Comparison of ENCODE assay signal across 8 mouse cellular contexts in genomic region chr7:107594325-107594856, GRCm38 (mm10). TPM values are rescaled to one million over a fixed set of nuclear protein-coding genes. Genes with fewer than 3 reads are reported as not detected.
A peak's percentile ranks its signal among the peaks of the same experiment; 100 is the strongest.
DNase-seq lines count a peak whose midpoint lies in the region; ATAC-seq and TF ChIP-seq lines count a peak whose summit lies in the region.

No protein-coding gene starts in this region.

- peak overlapping the region; percentile 48 for H3K4me3 ChIP-seq in limb, embryonic 11.5 days (ENCODE audit: low read depth, low read length)
- H3K4me3 ChIP-seq in midbrain, embryonic 11.5 days (ENCODE audit: low read depth, low read length): peak overlapping the region; percentile 51
- peak overlapping the region; percentile 70 for H3K4me3 ChIP-seq in spleen, adult 2 months (ENCODE audit: extremely low read depth, insufficient read depth, insufficient read length)

- H3K27me3 ChIP-seq in limb, embryonic 11.5 days (ENCODE audit: control insufficient read depth, insufficient read depth, low read length): no peaks in the 10 kb centered on the region
- no peaks in the 10 kb centered on the region for H3K27me3 ChIP-seq in midbrain, embryonic 11.5 days (ENCODE audit: control insufficient read depth, insufficient read depth, low read length)
- no peaks in the 10 kb centered on the region for H3K27me3 ChIP-seq in spleen, adult 2 months (ENCODE audit: control insufficient read depth, insufficient read depth, low read length)

- H3K4me2 ChIP-seq in limb, embryonic 11.5 days (ENCODE audit: low read depth, severe bottlenecking): peak overlapping the region; percentile 84
- H3K4me2 ChIP-seq in midbrain, embryonic 11.5 days: peak overlapping the region; percentile 94

- no peak for TF ChIP-seq POLR2A in spleen, adult 2 months (IDR thresholded peaks at IDR 0.05; ENCODE audit: low read depth, low read length)

- H3K9me3 ChIP-seq in limb, embryonic 11.5 days (ENCODE audit: control insufficient read depth, low read length): no peaks in the 10 kb centered on the region
- H3K9me3 ChIP-seq in midbrain, embryonic 11.5 days (ENCODE audit: control insufficient read depth, low read length): no peaks in the 10 kb centered on the region

- TF ChIP-seq CTCF in spleen, adult 2 months (IDR thresholded peaks at IDR 0.05; ENCODE audit: extremely low read depth, insufficient read depth, insufficient read length, insufficient replicate concordance): peak; percentile 27; the same call in 1 of the 2 replicates

- H3K4me1 ChIP-seq in limb, embryonic 11.5 days (ENCODE audit: control insufficient read depth, insufficient read depth, low read length): peaks cover 9% of the 10 kb centered on the region
- H3K4me1 ChIP-seq in midbrain, embryonic 11.5 days (ENCODE audit: control insufficient read depth, insufficient read depth, low read length): peaks cover 3% of the 10 kb centered on the region; the same call in 1 of the 2 replicates
- peaks cover 10% of the 10 kb centered on the region; the same call in 1 of the 2 replicates for H3K4me1 ChIP-seq in spleen, adult 2 months (ENCODE audit: control insufficient read depth, insufficient read depth, insufficient read length)

- DNase-seq in heart, adult 11 months: peak; percentile 94
- no peak for DNase-seq in heart, postnatal 25 days (ENCODE audit: low spot score)
- peak; percentile 56 for DNase-seq in embryo, embryonic 9.5 days (ENCODE audit: extremely low spot score)
- DNase-seq in kidney, adult 11 months: peak; percentile 68
- peak; percentile 70 for DNase-seq in limb, embryonic 11.5 days (ENCODE audit: low spot score)
- no peak for DNase-seq in midbrain, embryonic 11.5 days (ENCODE audit: low spot score, missing footprints)
- DNase-seq in spleen, adult 2 months (ENCODE audit: low read depth in 1 of 2, low spot score in 2 of 2): peak; percentile 55 to 56

- 0 out of 2 replicates have a peak, but pooled peaks cover 2% of the 10 kb centered on the region for H3K36me3 ChIP-seq in limb, embryonic 11.5 days (ENCODE audit: control insufficient read depth, insufficient read depth, low read length)
- H3K36me3 ChIP-seq in midbrain, embryonic 11.5 days (ENCODE audit: control insufficient read depth, insufficient read depth, low read length): no peaks in the 10 kb centered on the region
- H3K36me3 ChIP-seq in spleen, adult 2 months (ENCODE audit: control insufficient read depth, insufficient read depth, low read length): no peaks in the 10 kb centered on the region

- intact Hi-C loops in heart, postnatal 25 days (cut with DNase I): loop anchor here (5.0 kb wide), 1 partner anchor 68 kb away; no protein-coding TSS in a partner anchor

- H3K9ac ChIP-seq in limb, embryonic 11.5 days (ENCODE audit: low read length): peak overlapping the region; percentile 47
- peak overlapping the region; percentile 49 for H3K9ac ChIP-seq in midbrain, embryonic 11.5 days (ENCODE audit: low read length)

- peak; percentile 49 for ATAC-seq in granulocyte monocyte progenitor cell, adult 5-6 weeks (replicated peaks; ENCODE audit: poor library complexity, severe bottlenecking)
- peak; percentile 58 for ATAC-seq in limb, embryonic 11.5 days (ENCODE audit: insufficient number of reproducible peaks, low FRiP score, low TSS enrichment, low read depth)
- ATAC-seq in midbrain, embryonic 11.5 days (ENCODE audit: low FRiP score): peak; percentile 75

- 0 out of 2 replicates have a peak overlapping the region, but pooled peaks have one; percentile 8 for H3K27ac ChIP-seq in limb, embryonic 11.5 days (replicated peaks; ENCODE audit: low read depth, low read length)
- H3K27ac ChIP-seq in midbrain, embryonic 11.5 days (ENCODE audit: low read depth, low read length): no peak overlapping the region
- peak overlapping the region; percentile 93 for H3K27ac ChIP-seq in spleen, adult 2 months (ENCODE audit: insufficient read depth, low read length)

- 3% methylated on average over 16 of the region's 16 CpGs for WGBS in limb, embryonic 11.5 days
- 1% methylated on average over 16 of the region's 16 CpGs for WGBS in midbrain, embryonic 11.5 days
- WGBS in spleen, adult 2 months: under 1% methylated on average over 16 of the region's 16 CpGs

RNA-seq across cellular contexts. Expression of gene Ppfibp2, which starts 0.6 kb away (rescaled TPM):
- total RNA-seq in heart, postnatal 25 days (2021): 10 to 100 TPM; 20.4 to 20.9 TPM
- 3.0 and 9.9 TPM in 2 replicates for total RNA-seq in granulocyte monocyte progenitor cell, adult 5-6 weeks (2014; fragmentation: Nextera tagmentation)
- 5.6 and 6.6 TPM in 2 replicates for total RNA-seq in granulocyte monocyte progenitor cell, adult 5-6 weeks (2017)
- polyA plus RNA-seq in limb, embryonic 11.5 days (2014; fragmentation: Nextera tagmentation; extraction: Ambion mirVana): 18.3 and 18.8 TPM in 2 replicates
- 2.9 and 3.5 TPM in 2 replicates for polyA plus RNA-seq in midbrain, embryonic 11.5 days (2014; fragmentation: Nextera tagmentation; extraction: Ambion mirVana)
- 5.4 and 5.5 TPM in 2 replicates for polyA plus RNA-seq in spleen, adult 2 months (2012; rRNA removed)

RNA-seq across cellular contexts. Expression of gene Olfml1, which starts 27.1 kb away (rescaled TPM):
- total RNA-seq in heart, postnatal 25 days (2021): 1 to 10 TPM; 5.2 to 5.4 TPM
- total RNA-seq in granulocyte monocyte progenitor cell, adult 5-6 weeks (2014; fragmentation: Nextera tagmentation): not detected in 2 replicates
- not detected in 2 replicates for total RNA-seq in granulocyte monocyte progenitor cell, adult 5-6 weeks (2017)
- 26.0 TPM in 2 replicates for polyA plus RNA-seq in limb, embryonic 11.5 days (2014; fragmentation: Nextera tagmentation; extraction: Ambion mirVana)
- polyA plus RNA-seq in midbrain, embryonic 11.5 days (2014; fragmentation: Nextera tagmentation; extraction: Ambion mirVana): 6.8 and 8.2 TPM in 2 replicates
- polyA plus RNA-seq in spleen, adult 2 months (2012; rRNA removed): 2.4 and 3.5 TPM in 2 replicates

RNA-seq across cellular contexts. Expression of gene 5330417H12Rik, which starts 30.6 kb away (rescaled TPM):
- total RNA-seq in heart, postnatal 25 days (2021): not detected
- not detected in 2 replicates for total RNA-seq in granulocyte monocyte progenitor cell, adult 5-6 weeks (2014; fragmentation: Nextera tagmentation)
- total RNA-seq in granulocyte monocyte progenitor cell, adult 5-6 weeks (2017): not detected in 2 replicates
- not detected in 2 replicates for polyA plus RNA-seq in limb, embryonic 11.5 days (2014; fragmentation: Nextera tagmentation; extraction: Ambion mirVana)
- not detected in 2 replicates for polyA plus RNA-seq in midbrain, embryonic 11.5 days (2014; fragmentation: Nextera tagmentation; extraction: Ambion mirVana)
- not detected in 2 replicates for polyA plus RNA-seq in spleen, adult 2 months (2012; rRNA removed)

Comparison
In these comparisons a context has a peak if more than half of its experiments do, and no peak if none do; other contexts are left out.
1. DNase-seq: peak in heart, adult 11 months (single experiment), embryo, embryonic 9.5 days (single experiment), kidney, adult 11 months (single experiment), limb, embryonic 11.5 days (single experiment) and spleen, adult 2 months (2 of 2); none in heart, postnatal 25 days (single experiment) and midbrain, embryonic 11.5 days (single experiment).
2. Peak in every context shown above with its lines, with median percentiles within 50 percentile points of each other: ATAC-seq and H3K4me3 ChIP-seq.